Mouse (Mus musculus) ES-Bruce4 (cell line): ENCODE data around the gene Stxbp5. TPM values are rescaled to one million over a fixed set of nuclear protein-coding genes. Genes with fewer than 3 reads are reported as not detected.

ENCODE experiments used
- H3K27ac ChIP-seq: 2 replicates; pipeline ENCODE4 v1.5.1; 2012; ENCODE audit warnings: low read length, inconsistent platforms; ENCODE audit not compliant: insufficient read depth
- H3K27me3 ChIP-seq: 2 replicates; pipeline ENCODE4 v1.6.1; 2012; ENCODE audit warnings: mild to moderate bottlenecking, low read length, inconsistent platforms; ENCODE audit not compliant: control insufficient read depth, poor library complexity, insufficient read depth, severe bottlenecking
- H3K36me3 ChIP-seq: 2 replicates; pipeline ENCODE4 v1.6.1; 2012; ENCODE audit warnings: inconsistent platforms, mild to moderate bottlenecking, low read length, moderate library complexity; ENCODE audit not compliant: control insufficient read depth, poor library complexity, insufficient read depth, severe bottlenecking
- H3K4me1 ChIP-seq: one replicate; pipeline ENCODE4 v1.8.1; 2011; ENCODE audit warnings: low read length; ENCODE audit not compliant: control insufficient read depth, insufficient read depth
- H3K4me3 ChIP-seq: 2 replicates; pipeline ENCODE4 v1.5.1; 2011; ENCODE audit warnings: low read depth, mild to moderate bottlenecking, low read length
- H3K9ac ChIP-seq: 2 replicates; pipeline ENCODE4 v1.6.1; 2012; ENCODE audit warnings: low read depth, mild to moderate bottlenecking, inconsistent platforms; ENCODE audit not compliant: poor library complexity, severe bottlenecking
- H3K9me3 ChIP-seq: replicated peaks from 2 replicates; pipeline ENCODE4 v1.6.1; 2012; ENCODE audit warnings: mild to moderate bottlenecking, low read length, inconsistent platforms; ENCODE audit not compliant: control insufficient read depth, poor library complexity, insufficient read depth, severe bottlenecking
- CTCF ChIP-seq: IDR thresholded peaks from one replicate; pipeline ENCODE4 v1.8.1; 2011; ENCODE audit warnings: low read depth, low read length
- EP300 ChIP-seq: IDR thresholded peaks from 2 replicates; pipeline ENCODE4 v1.6.1; 2011; ENCODE audit warnings: low read depth, low read length; ENCODE audit not compliant: insufficient read depth
- POLR2A ChIP-seq: IDR thresholded peaks from one replicate; pipeline ENCODE4 v1.8.1; 2011; ENCODE audit warnings: low read length; ENCODE audit not compliant: insufficient read depth
- polyA plus RNA-seq: library from polyadenylated mRNA; stranded (reverse); fragments of >200 nt; gene quantifications from 2 replicates; pipeline ENCODE4 v1.2.4, GENCODE M21; 2011; ENCODE audit warnings: low read depth; ENCODE audit not compliant: missing spikeins, insufficient read depth, insufficient read length

Gene Stxbp5
- polyA plus RNA-seq, 1 experiment, result 18.7 TPM

DNA sequence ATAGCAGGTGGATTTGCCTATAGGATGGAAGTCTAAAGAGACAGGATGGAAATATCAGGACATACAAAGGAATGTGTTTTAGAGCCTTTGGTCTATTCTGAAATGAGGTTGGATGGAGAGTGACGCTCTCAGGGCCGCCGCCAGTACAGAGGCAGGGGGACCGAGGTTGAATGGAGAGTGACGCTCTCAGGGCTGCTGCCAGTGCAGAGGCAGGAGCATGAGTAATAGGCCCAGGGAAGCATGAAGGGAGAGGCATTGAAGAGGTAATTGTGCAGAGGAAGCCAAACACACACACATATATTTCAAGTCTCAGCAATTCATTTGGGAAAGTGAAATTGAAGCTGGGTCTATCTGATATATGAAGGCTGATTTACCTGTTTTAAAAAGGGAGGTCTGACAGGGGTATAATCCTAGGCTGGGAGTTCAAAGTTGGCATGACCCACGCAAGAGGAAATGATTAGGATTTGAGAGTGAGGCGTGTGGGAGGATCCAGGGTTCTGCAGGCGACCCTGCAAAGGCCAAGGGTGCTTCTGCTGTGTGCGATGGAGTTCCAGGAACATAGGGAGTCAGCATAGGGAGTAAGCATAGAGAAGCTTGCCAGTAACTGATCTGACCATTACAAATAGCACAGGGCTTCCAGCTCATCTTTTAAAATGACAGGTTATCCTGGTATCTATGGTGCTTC lies 168.7 kb downstream of the Stxbp5 start:
- H3K27me3 ChIP-seq, result no peaks in the 10 kb centered on the region
- no peak overlapping the region for H3K27ac ChIP-seq
- no peaks in the 10 kb centered on the region for H3K36me3 ChIP-seq
- no peak for TF ChIP-seq CTCF
- TF ChIP-seq POLR2A, result no peak
- TF ChIP-seq EP300, result no peak
- no peak overlapping the region for H3K4me3 ChIP-seq
- H3K4me1 ChIP-seq, result no peaks in the 10 kb centered on the region
- no peaks in the 10 kb centered on the region for H3K9me3 ChIP-seq
- H3K9ac ChIP-seq, result no peak overlapping the region

DNA sequence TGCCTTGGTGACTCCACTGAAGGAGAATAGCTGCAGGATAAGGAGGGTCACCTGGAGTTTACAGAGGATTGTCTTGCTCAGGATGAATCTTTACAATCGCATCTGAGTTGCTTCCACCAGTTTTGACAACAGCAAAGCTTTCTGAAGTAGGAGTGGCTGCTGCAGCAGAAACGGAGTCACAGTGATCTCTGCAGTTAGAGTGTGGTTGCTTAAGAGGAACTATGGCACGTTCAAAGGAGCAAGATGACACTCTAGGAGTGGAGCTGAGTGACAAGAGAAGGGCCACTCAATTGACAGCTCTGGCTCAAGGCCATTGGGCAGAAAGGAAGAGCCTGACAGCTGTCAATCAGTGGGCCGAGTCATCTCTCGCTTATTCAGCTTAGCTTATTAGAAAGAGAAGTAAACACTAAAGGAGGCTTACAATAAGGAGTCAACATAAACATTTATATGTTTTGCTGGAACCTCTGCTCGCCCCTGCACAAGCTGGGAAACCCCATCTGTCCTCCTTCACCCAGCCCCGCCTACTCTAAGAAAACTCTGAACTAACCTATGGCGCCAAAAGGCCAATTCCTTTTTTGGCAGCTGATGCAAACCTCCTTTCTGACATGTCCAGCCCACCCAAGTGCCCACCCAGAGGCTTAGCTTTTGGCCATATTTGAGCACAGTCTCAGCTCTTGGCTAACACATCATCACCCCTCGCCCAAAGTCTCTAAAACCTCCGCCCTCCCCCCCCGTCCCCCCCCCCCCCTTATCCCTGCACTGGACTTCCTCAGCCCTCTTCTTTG lies 178.2 kb downstream of the Stxbp5 start:
- H3K27me3 ChIP-seq, result no peaks in the 10 kb centered on the region
- H3K36me3 ChIP-seq, result no peaks in the 10 kb centered on the region
- TF ChIP-seq CTCF (no peak), POLR2A (no peak), EP300 (no peak)
- H3K4me3 ChIP-seq, result no peak overlapping the region
- H3K4me1 ChIP-seq, result no peaks in the 10 kb centered on the region
- no peaks in the 10 kb centered on the region for H3K9me3 ChIP-seq
- H3K9ac ChIP-seq, result no peak overlapping the region
- H3K27ac ChIP-seq, result no peak overlapping the region

DNA sequence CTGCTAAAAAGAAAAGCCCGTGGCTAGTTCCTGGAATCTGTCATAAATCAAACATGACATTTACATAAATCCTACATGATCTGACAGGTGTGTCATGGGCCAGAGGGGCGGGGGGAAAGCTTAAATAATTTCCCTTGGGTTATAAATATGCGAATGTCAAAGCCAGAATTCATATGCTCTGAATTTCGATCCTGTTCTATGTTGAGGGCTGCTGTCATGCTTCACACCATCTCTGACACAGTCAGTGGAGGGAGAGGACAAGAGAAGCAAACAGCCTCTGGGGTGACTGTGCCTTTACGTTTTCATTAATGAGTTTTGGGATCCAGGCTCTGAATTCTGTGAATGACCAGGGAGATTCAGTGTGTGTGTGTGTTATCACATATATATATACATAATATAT lies 180.9 kb downstream of the Stxbp5 start:
- no peak overlapping the region for H3K9ac ChIP-seq
- no peaks in the 10 kb centered on the region for H3K27me3 ChIP-seq
- H3K9me3 ChIP-seq, result no peaks in the 10 kb centered on the region
- no peaks in the 10 kb centered on the region for H3K36me3 ChIP-seq
- no peak overlapping the region for H3K27ac ChIP-seq
- H3K4me3 ChIP-seq, result no peak overlapping the region
- no peak for TF ChIP-seq POLR2A
- no peak for TF ChIP-seq EP300
- H3K4me1 ChIP-seq, result no peaks in the 10 kb centered on the region

DNA sequence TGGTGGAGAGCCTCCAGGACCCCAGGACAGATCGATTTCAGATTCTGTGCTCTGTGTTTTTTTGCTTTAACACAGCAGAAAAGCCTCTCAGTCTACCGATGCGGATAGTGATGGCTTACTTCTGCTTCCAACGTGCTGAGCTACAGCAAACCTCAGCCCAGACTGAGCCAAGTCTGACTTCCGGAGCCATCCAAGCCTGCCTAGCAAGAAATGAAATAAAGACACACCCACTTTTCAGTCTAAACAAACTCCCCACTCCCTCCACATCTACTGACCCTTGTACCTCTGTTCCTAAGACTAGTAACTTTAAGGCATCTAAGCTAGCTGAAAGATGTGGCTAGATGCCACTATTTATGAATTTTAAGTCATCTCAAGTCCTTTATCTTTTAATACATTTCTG lies 182.8 kb downstream of the Stxbp5 start:
- Histone ChIP-seq H3K27me3 (no peaks in the 10 kb centered on the region), H3K36me3 (no peaks in the 10 kb centered on the region), H3K4me1 (no peaks in the 10 kb centered on the region), H3K9ac (no peak overlapping the region), H3K9me3 (no peaks in the 10 kb centered on the region), H3K4me3 (no peak overlapping the region), H3K27ac (no peak overlapping the region)
- no peak for TF ChIP-seq POLR2A
- TF ChIP-seq EP300, result no peak
- TF ChIP-seq CTCF, result no peak

Other genes with a start within 250 kb of the Stxbp5 start
- 0.55 and 1.7 TPM in 2 replicates for gene Samd5, start 225.9 kb downstream of the Stxbp5 start, polyA plus RNA-seq